25 mouse cellular contexts compared by ENCODE assay signal in the genomic region with DNA sequence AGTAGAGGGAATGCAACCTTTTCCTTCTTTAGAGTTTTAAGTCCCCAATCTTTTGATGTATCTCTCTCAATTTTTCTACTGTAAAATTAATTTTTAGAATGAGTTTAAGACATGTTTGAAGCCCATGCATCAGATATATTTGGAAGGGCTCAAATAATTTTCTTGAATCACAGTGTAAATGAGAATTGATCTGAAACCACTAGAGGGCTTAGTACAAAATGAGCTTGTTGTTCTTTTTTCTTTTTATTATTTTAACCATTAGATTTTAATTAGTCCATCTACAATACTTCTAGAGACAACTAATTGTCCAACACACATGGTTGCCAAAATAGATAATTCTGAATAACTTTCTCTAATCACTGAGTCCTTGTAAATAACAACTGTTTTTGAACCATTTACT.
A peak's percentile ranks its signal among the peaks of the same experiment; 100 is the strongest.
DNase-seq lines count a peak whose midpoint lies in the region; ATAC-seq and TF ChIP-seq lines count a peak whose summit lies in the region.
"Had no signal": no experiment of that assay in that cellular context is flagged by ENCODE, and none has a peak within 500 bp of the region (broad histone marks: within the 10 kb centered on the region; RNA-seq: fewer than 3 reads in every experiment).

No protein-coding gene starts in this region.

- no peaks in the 10 kb centered on the region for H3K4me1 ChIP-seq in forebrain, postnatal 0 days (ENCODE audit: insufficient read depth)
- no peaks in the 10 kb centered on the region for H3K4me1 ChIP-seq in forebrain, embryonic 11.5 days (replicated peaks; ENCODE audit: control insufficient read depth, insufficient read depth, low read length)
- no peaks in the 10 kb centered on the region for H3K4me1 ChIP-seq in kidney, postnatal 0 days (replicated peaks; ENCODE audit: insufficient read depth, low read length)
- no peaks in the 10 kb centered on the region for H3K4me1 ChIP-seq in midbrain, postnatal 0 days (ENCODE audit: insufficient read depth, low read length)
- no peaks in the 10 kb centered on the region for H3K4me1 ChIP-seq in midbrain, embryonic 16.5 days (ENCODE audit: control insufficient read depth, insufficient read depth, low read length)
- H3K4me1 ChIP-seq: embryonic facial prominence, embryonic 12.5 days; embryonic facial prominence, embryonic 15.5 days; forebrain, embryonic 12.5 days; forebrain, embryonic 15.5 days; heart, embryonic 12.5 days; heart, embryonic 15.5 days; intestine, embryonic 15.5 days had no signal

- ATAC-seq in forebrain, postnatal 0 days = no peak
- ATAC-seq in forebrain, embryonic 11.5 days (replicated peaks; ENCODE audit: low FRiP score) = no peak
- no peak for ATAC-seq in kidney, postnatal 0 days (replicated peaks; ENCODE audit: low FRiP score, low read depth)
- ATAC-seq in midbrain, postnatal 0 days (ENCODE audit: low FRiP score) = no peak
- no peak for ATAC-seq in midbrain, embryonic 16.5 days
- ATAC-seq: forebrain, embryonic 15.5 days; intestine, embryonic 15.5 days; Patski had no signal

- no peak overlapping the region for H3K9ac ChIP-seq in forebrain, postnatal 0 days
- H3K9ac ChIP-seq in forebrain, embryonic 11.5 days (ENCODE audit: low read length) = no peak overlapping the region
- H3K9ac ChIP-seq in kidney, postnatal 0 days (ENCODE audit: low read depth, low read length) = no peak overlapping the region
- H3K9ac ChIP-seq in midbrain, postnatal 0 days (replicated peaks; ENCODE audit: low read length, poor library complexity, severe bottlenecking) = no peak overlapping the region
- no peak overlapping the region for H3K9ac ChIP-seq in midbrain, embryonic 16.5 days (ENCODE audit: low read depth, low read length)
- H3K9ac ChIP-seq: embryonic facial prominence, embryonic 12.5 days; embryonic facial prominence, embryonic 15.5 days; forebrain, embryonic 12.5 days; forebrain, embryonic 15.5 days; heart, embryonic 12.5 days; heart, embryonic 15.5 days; hindbrain, embryonic 14.5 days; intestine, embryonic 15.5 days had no signal

- H3K27me3 ChIP-seq in forebrain, postnatal 0 days (ENCODE audit: insufficient read depth, low read length) = no peaks in the 10 kb centered on the region
- H3K27me3 ChIP-seq in forebrain, embryonic 11.5 days (ENCODE audit: control insufficient read depth, insufficient read depth, low read length) = no peaks in the 10 kb centered on the region
- H3K27me3 ChIP-seq in kidney, postnatal 0 days (ENCODE audit: insufficient read depth, low read length) = no peaks in the 10 kb centered on the region
- no peaks in the 10 kb centered on the region for H3K27me3 ChIP-seq in midbrain, postnatal 0 days (ENCODE audit: insufficient read depth, low read length)
- H3K27me3 ChIP-seq in midbrain, embryonic 16.5 days (ENCODE audit: control insufficient read depth, insufficient read depth, low read depth, low read length) = no peaks in the 10 kb centered on the region
- H3K27me3 ChIP-seq: embryonic facial prominence, embryonic 12.5 days; embryonic facial prominence, embryonic 15.5 days; forebrain, embryonic 12.5 days; forebrain, embryonic 15.5 days; heart, embryonic 12.5 days; heart, embryonic 15.5 days; intestine, embryonic 15.5 days had no signal

- no peak overlapping the region for H3K4me2 ChIP-seq in forebrain, postnatal 0 days (ENCODE audit: low read depth)
- H3K4me2 ChIP-seq in forebrain, embryonic 11.5 days (ENCODE audit: low read depth, low read length, severe bottlenecking) = no peak overlapping the region
- no peak overlapping the region for H3K4me2 ChIP-seq in kidney, postnatal 0 days (ENCODE audit: low read length)
- no peak overlapping the region for H3K4me2 ChIP-seq in midbrain, postnatal 0 days (ENCODE audit: low read depth, low read length, poor library complexity, severe bottlenecking)
- no peak overlapping the region for H3K4me2 ChIP-seq in midbrain, embryonic 16.5 days (ENCODE audit: low read length)
- H3K4me2 ChIP-seq: embryonic facial prominence, embryonic 12.5 days; embryonic facial prominence, embryonic 15.5 days; forebrain, embryonic 12.5 days; forebrain, embryonic 15.5 days; heart, embryonic 12.5 days; heart, embryonic 15.5 days; hindbrain, embryonic 14.5 days; intestine, embryonic 15.5 days had no signal

- no peak overlapping the region for H3K27ac ChIP-seq in forebrain, postnatal 0 days (ENCODE audit: low read depth, low read length)
- no peak overlapping the region for H3K27ac ChIP-seq in forebrain, embryonic 11.5 days (ENCODE audit: low read depth, low read length)
- H3K27ac ChIP-seq in kidney, postnatal 0 days = no peak overlapping the region
- no peak overlapping the region for H3K27ac ChIP-seq in midbrain, postnatal 0 days (ENCODE audit: low read depth, low read length)
- no peak overlapping the region for H3K27ac ChIP-seq in midbrain, embryonic 16.5 days (ENCODE audit: low read length)
- H3K27ac ChIP-seq: embryonic facial prominence, embryonic 12.5 days; embryonic facial prominence, embryonic 15.5 days; forebrain, embryonic 12.5 days; forebrain, embryonic 15.5 days; heart, embryonic 15.5 days; hindbrain, embryonic 14.5 days; intestine, embryonic 15.5 days had no signal

- DNase-seq in forebrain, postnatal 0 days = no peak
- DNase-seq in forebrain, embryonic 11.5 days (ENCODE audit: low spot score) = no peak
- peak; percentile 19 for DNase-seq in kidney, postnatal 0 days (ENCODE audit: low spot score)
- no peak for DNase-seq in kidney, postnatal 4 days
- DNase-seq in midbrain, postnatal 0 days (ENCODE audit: low spot score) = no peak
- DNase-seq: adrenal gland, postnatal 10 days; adrenal gland, postnatal 36 days; cerebellum, adult 18-20 months; cerebellum, adult 9-10 months; cerebellum, postnatal 25 days; gastrocnemius, postnatal 14 days; heart, adult 18-20 months; heart, postnatal 10 days; heart, postnatal 4 days had no signal

- no peaks in the 10 kb centered on the region for H3K9me3 ChIP-seq in forebrain, postnatal 0 days (ENCODE audit: low read length)
- H3K9me3 ChIP-seq in forebrain, embryonic 11.5 days (ENCODE audit: control insufficient read depth, low read length) = no peaks in the 10 kb centered on the region
- no peaks in the 10 kb centered on the region for H3K9me3 ChIP-seq in kidney, postnatal 0 days (replicated peaks; ENCODE audit: low read length)
- H3K9me3 ChIP-seq in midbrain, postnatal 0 days (ENCODE audit: low read length) = no peaks in the 10 kb centered on the region
- no peaks in the 10 kb centered on the region for H3K9me3 ChIP-seq in midbrain, embryonic 16.5 days (replicated peaks; ENCODE audit: control insufficient read depth, low read length, poor library complexity, severe bottlenecking)
- H3K9me3 ChIP-seq: embryonic facial prominence, embryonic 12.5 days; embryonic facial prominence, embryonic 15.5 days; forebrain, embryonic 12.5 days; forebrain, embryonic 15.5 days; G1E; heart, embryonic 12.5 days; heart, embryonic 15.5 days; intestine, embryonic 15.5 days had no signal

- H3K36me3 ChIP-seq in forebrain, postnatal 0 days (ENCODE audit: insufficient read depth) = no peaks in the 10 kb centered on the region
- H3K36me3 ChIP-seq in forebrain, embryonic 11.5 days (ENCODE audit: control insufficient read depth, insufficient read depth, low read length) = no peaks in the 10 kb centered on the region
- no peaks in the 10 kb centered on the region for H3K36me3 ChIP-seq in kidney, postnatal 0 days (ENCODE audit: insufficient read depth, low read length)
- no peaks in the 10 kb centered on the region for H3K36me3 ChIP-seq in midbrain, postnatal 0 days (ENCODE audit: insufficient read depth, low read length)
- H3K36me3 ChIP-seq in midbrain, embryonic 16.5 days (ENCODE audit: control insufficient read depth, insufficient read depth, low read length) = no peaks in the 10 kb centered on the region
- H3K36me3 ChIP-seq: embryonic facial prominence, embryonic 12.5 days; embryonic facial prominence, embryonic 15.5 days; forebrain, embryonic 12.5 days; forebrain, embryonic 15.5 days; G1E; heart, embryonic 12.5 days; heart, embryonic 15.5 days; intestine, embryonic 15.5 days had no signal

- no peak overlapping the region for H3K4me3 ChIP-seq in forebrain, postnatal 0 days (ENCODE audit: low read depth, low read length)
- no peak overlapping the region for H3K4me3 ChIP-seq in forebrain, embryonic 11.5 days (ENCODE audit: low read depth, low read length)
- H3K4me3 ChIP-seq in kidney, postnatal 0 days (replicated peaks; ENCODE audit: low read depth, low read length) = no peak overlapping the region
- H3K4me3 ChIP-seq in midbrain, postnatal 0 days (ENCODE audit: low read depth, low read length) = no peak overlapping the region
- H3K4me3 ChIP-seq in midbrain, embryonic 16.5 days (ENCODE audit: low read depth, low read length) = no peak overlapping the region
- H3K4me3 ChIP-seq: embryonic facial prominence, embryonic 12.5 days; embryonic facial prominence, embryonic 15.5 days; forebrain, embryonic 12.5 days; forebrain, embryonic 15.5 days; heart, embryonic 12.5 days; heart, embryonic 15.5 days; intestine, embryonic 15.5 days had no signal

- peak; percentile 5; the same call in 1 of the 2 replicates for TF ChIP-seq CTCF in forebrain, postnatal 0 days (IDR thresholded peaks at IDR 0.05; ENCODE audit: low read depth)
- TF ChIP-seq CTCF in kidney, postnatal 0 days (IDR thresholded peaks at IDR 0.05; ENCODE audit: low read depth) = 0 out of 2 replicates have a peak, but pooled peaks have one; percentile 10
- TF ChIP-seq CTCF in midbrain, postnatal 0 days (IDR thresholded peaks at IDR 0.05) = peak; percentile 23; the same call in 1 of the 2 replicates
